Mouse (Mus musculus): ENCODE measurements around the gene Pcp4. TPM values are rescaled to one million over a fixed set of nuclear protein-coding genes. Genes with fewer than 3 reads are reported as not detected.

Pcp4 gene
- 0.40 TPM in 1 of 2 replicates, not detected in the other for total RNA-seq (2014; rRNA removed)
- not detected in 2 replicates for polyA plus RNA-seq (2012; rRNA removed)

GRCm38 (mm10) chr16:96467445-96467844 is at the start of gene Pcp4:
Pcp4 (plus strand) TSS chr16:96467606.
- no peak within 1 kb of the TSS for H3K4me3 ChIP-seq (ENCODE audit: insufficient read depth, low read depth, low read length)
- no peaks in the 10 kb centered on the region for H3K36me3 ChIP-seq (ENCODE audit: control insufficient read depth, insufficient read depth, low read length)
- H3K27ac ChIP-seq (replicated peaks; ENCODE audit: insufficient read depth, low read depth, low read length), result no peak within 1 kb of the TSS
- TF ChIP-seq CTCF (IDR thresholded peaks at IDR 0.05; ENCODE audit: low read depth, low read length) (peak; percentile 97), POLR2A (IDR thresholded peaks at IDR 0.05; ENCODE audit: extremely low read depth, insufficient read depth, low read length) (no peak)
- H3K4me1 ChIP-seq (ENCODE audit: control insufficient read depth, insufficient read depth, low read length), result no peaks in the 10 kb centered on the region
- DNase-seq (ENCODE audit: extremely low read depth, low read depth, low spot score), result peak; percentile 39
- no peak within 1 kb of the TSS for H3K9ac ChIP-seq (ENCODE audit: low read depth, low read length)
- H3K27me3 ChIP-seq (ENCODE audit: control insufficient read depth, insufficient read depth, low read length), result no peaks in the 10 kb centered on the region
- WGBS, result 18% methylated on average over 8 of the region's 8 CpGs
- no peaks in the 10 kb centered on the region for H3K79me2 ChIP-seq (ENCODE audit: control insufficient read depth, insufficient read depth, low read length)

GRCm38 (mm10) chr16:96425044-96425443 is 42.4 kb upstream of the Pcp4 start:
- no peak for DNase-seq (ENCODE audit: extremely low read depth, low read depth, low spot score)
- 93% methylated on average over 2 of the region's 2 CpGs for WGBS
- no peak overlapping the region for H3K9ac ChIP-seq (ENCODE audit: low read depth, low read length)
- no peak overlapping the region for H3K4me3 ChIP-seq (ENCODE audit: insufficient read depth, low read depth, low read length)
- no peaks in the 10 kb centered on the region for H3K27me3 ChIP-seq (ENCODE audit: control insufficient read depth, insufficient read depth, low read length)
- H3K36me3 ChIP-seq (ENCODE audit: control insufficient read depth, insufficient read depth, low read length), result peaks cover 1% of the 10 kb centered on the region; the same call in 1 of the 2 replicates
- H3K27ac ChIP-seq (replicated peaks; ENCODE audit: insufficient read depth, low read depth, low read length), result no peak overlapping the region
- no peaks in the 10 kb centered on the region for H3K79me2 ChIP-seq (ENCODE audit: control insufficient read depth, insufficient read depth, low read length)
- TF ChIP-seq CTCF (IDR thresholded peaks at IDR 0.05; ENCODE audit: low read depth, low read length), result no peak
- no peak for TF ChIP-seq POLR2A (IDR thresholded peaks at IDR 0.05; ENCODE audit: extremely low read depth, insufficient read depth, low read length)
- H3K4me1 ChIP-seq (ENCODE audit: control insufficient read depth, insufficient read depth, low read length), result no peaks in the 10 kb centered on the region

- H3K4me1 ChIP-seq (ENCODE audit: control insufficient read depth, insufficient read depth, low read length), result no peaks in the 10 kb centered on the region
- H3K27me3 ChIP-seq (ENCODE audit: control insufficient read depth, insufficient read depth, low read length), result no peaks in the 10 kb centered on the region
- DNase-seq (ENCODE audit: extremely low read depth, low read depth, low spot score), result no peak
- 89% methylated on average over 7 of the region's 7 CpGs for WGBS
- H3K79me2 ChIP-seq (ENCODE audit: control insufficient read depth, insufficient read depth, low read length), result no peaks in the 10 kb centered on the region
- H3K27ac ChIP-seq (replicated peaks; ENCODE audit: insufficient read depth, low read depth, low read length), result no peak overlapping the region
- TF ChIP-seq POLR2A (IDR thresholded peaks at IDR 0.05; ENCODE audit: extremely low read depth, insufficient read depth, low read length) (no peak), CTCF (IDR thresholded peaks at IDR 0.05; ENCODE audit: low read depth, low read length) (no peak)
- H3K4me3 ChIP-seq (ENCODE audit: insufficient read depth, low read depth, low read length), result no peak overlapping the region
- no peak overlapping the region for H3K9ac ChIP-seq (ENCODE audit: low read depth, low read length)
- H3K36me3 ChIP-seq (ENCODE audit: control insufficient read depth, insufficient read depth, low read length), result peaks cover 2% of the 10 kb centered on the region; the same call in 1 of the 2 replicates
Measured at GRCm38 (mm10) chr16:96426671-96427070, 40.7 kb upstream of the Pcp4 start.

- Histone ChIP-seq H3K79me2 (ENCODE audit: control insufficient read depth, insufficient read depth, low read length) (no peaks in the 10 kb centered on the region), H3K9ac (ENCODE audit: low read depth, low read length) (no peak overlapping the region), H3K4me1 (ENCODE audit: control insufficient read depth, insufficient read depth, low read length) (no peaks in the 10 kb centered on the region), H3K36me3 (ENCODE audit: control insufficient read depth, insufficient read depth, low read length) (peaks cover 2% of the 10 kb centered on the region; the same call in 1 of the 2 replicates), H3K4me3 (ENCODE audit: insufficient read depth, low read depth, low read length) (no peak overlapping the region), H3K27ac (replicated peaks; ENCODE audit: insufficient read depth, low read depth, low read length) (no peak overlapping the region), H3K27me3 (ENCODE audit: control insufficient read depth, insufficient read depth, low read length) (no peaks in the 10 kb centered on the region)
- no peak for DNase-seq (ENCODE audit: extremely low read depth, low read depth, low spot score)
- 64% methylated on average over 3 of the region's 3 CpGs for WGBS
- TF ChIP-seq CTCF (IDR thresholded peaks at IDR 0.05; ENCODE audit: low read depth, low read length) (no peak), POLR2A (IDR thresholded peaks at IDR 0.05; ENCODE audit: extremely low read depth, insufficient read depth, low read length) (no peak)
Measured at GRCm38 (mm10) chr16:96429046-96429445, 38.4 kb upstream of the Pcp4 start.

- DNase-seq (ENCODE audit: extremely low read depth, low read depth, low spot score), result no peak
- Histone ChIP-seq H3K9ac (ENCODE audit: low read depth, low read length) (no peak overlapping the region), H3K27ac (replicated peaks; ENCODE audit: insufficient read depth, low read depth, low read length) (no peak overlapping the region), H3K4me1 (ENCODE audit: control insufficient read depth, insufficient read depth, low read length) (no peaks in the 10 kb centered on the region), H3K36me3 (ENCODE audit: control insufficient read depth, insufficient read depth, low read length) (peaks cover 2% of the 10 kb centered on the region; the same call in 1 of the 2 replicates), H3K79me2 (ENCODE audit: control insufficient read depth, insufficient read depth, low read length) (no peaks in the 10 kb centered on the region), H3K4me3 (ENCODE audit: insufficient read depth, low read depth, low read length) (no peak overlapping the region), H3K27me3 (ENCODE audit: control insufficient read depth, insufficient read depth, low read length) (no peaks in the 10 kb centered on the region)
- TF ChIP-seq POLR2A (IDR thresholded peaks at IDR 0.05; ENCODE audit: extremely low read depth, insufficient read depth, low read length) (no peak), CTCF (IDR thresholded peaks at IDR 0.05; ENCODE audit: low read depth, low read length) (no peak)
- 83% methylated on average over 10 of the region's 10 CpGs for WGBS
Measured at GRCm38 (mm10) chr16:96433266-96433665, 34.1 kb upstream of the Pcp4 start.

GRCm38 (mm10) chr16:96434024-96434785 is 33.2 kb upstream of the Pcp4 start:
- no peak overlapping the region for H3K9ac ChIP-seq (ENCODE audit: low read depth, low read length)
- no peak for DNase-seq (ENCODE audit: extremely low read depth, low read depth, low spot score)
- no peaks in the 10 kb centered on the region for H3K4me1 ChIP-seq (ENCODE audit: control insufficient read depth, insufficient read depth, low read length)
- no peak overlapping the region for H3K27ac ChIP-seq (replicated peaks; ENCODE audit: insufficient read depth, low read depth, low read length)
- WGBS, result 80% methylated on average over 3 of the region's 3 CpGs
- H3K27me3 ChIP-seq (ENCODE audit: control insufficient read depth, insufficient read depth, low read length), result no peaks in the 10 kb centered on the region
- peaks cover 2% of the 10 kb centered on the region; the same call in 1 of the 2 replicates for H3K36me3 ChIP-seq (ENCODE audit: control insufficient read depth, insufficient read depth, low read length)
- TF ChIP-seq POLR2A (IDR thresholded peaks at IDR 0.05; ENCODE audit: extremely low read depth, insufficient read depth, low read length) (no peak), CTCF (IDR thresholded peaks at IDR 0.05; ENCODE audit: low read depth, low read length) (no peak)
- H3K4me3 ChIP-seq (ENCODE audit: insufficient read depth, low read depth, low read length), result no peak overlapping the region
- H3K79me2 ChIP-seq (ENCODE audit: control insufficient read depth, insufficient read depth, low read length), result no peaks in the 10 kb centered on the region

Data from liver, adult 2 months (tissue).